Mouse (Mus musculus): ENCODE measurements at regions not wholly inside any gene's neighbourhood (a gene's known extent, or its start where the extent isn't known, plus 50 kb on each side); places are given as distances from the start of the nearest gene placed in this dataset.

- H3K27me3 ChIP-seq (ENCODE audit: control insufficient read depth, insufficient read depth, low read depth, low read length): no peaks in the 10 kb centered on the region
- peaks cover 5% of the 10 kb centered on the region; the same call in 1 of the 2 replicates for H3K4me1 ChIP-seq (ENCODE audit: control insufficient read depth, insufficient read depth, low read length)
- H3K9me3 ChIP-seq (replicated peaks; ENCODE audit: control insufficient read depth, low read length, poor library complexity, severe bottlenecking): no peaks in the 10 kb centered on the region
- ATAC-seq: peak; percentile 36; the same call in 1 of the 2 replicates
- 20% methylated on average over 4 of the region's 4 CpGs for WGBS
- H3K9ac ChIP-seq (ENCODE audit: low read depth, low read length): no peak overlapping the region
- no peak overlapping the region for H3K27ac ChIP-seq (ENCODE audit: low read length)
- H3K36me3 ChIP-seq (ENCODE audit: control insufficient read depth, insufficient read depth, low read length): no peaks in the 10 kb centered on the region
- no peak overlapping the region for H3K4me2 ChIP-seq (ENCODE audit: low read length)
- no peak overlapping the region for H3K4me3 ChIP-seq (ENCODE audit: low read depth, low read length)
Measured at GRCm38 (mm10) chr19:51977236-51977961, 286.7 kb upstream of the Ins1 start.

GRCm38 (mm10) chr19:51997161-51997560 lies 266.9 kb upstream of the Ins1 start:
- H3K36me3 ChIP-seq (ENCODE audit: control insufficient read depth, insufficient read depth, low read length): no peaks in the 10 kb centered on the region
- ATAC-seq: no peak
- no peaks in the 10 kb centered on the region for H3K9me3 ChIP-seq (replicated peaks; ENCODE audit: control insufficient read depth, low read length, poor library complexity, severe bottlenecking)
- H3K4me2 ChIP-seq (ENCODE audit: low read length): no peak overlapping the region
- no peak overlapping the region for H3K27ac ChIP-seq (ENCODE audit: low read length)
- H3K27me3 ChIP-seq (ENCODE audit: control insufficient read depth, insufficient read depth, low read depth, low read length): no peaks in the 10 kb centered on the region
- H3K9ac ChIP-seq (ENCODE audit: low read depth, low read length): no peak overlapping the region
- no peak overlapping the region for H3K4me3 ChIP-seq (ENCODE audit: low read depth, low read length)
- no peaks in the 10 kb centered on the region for H3K4me1 ChIP-seq (ENCODE audit: control insufficient read depth, insufficient read depth, low read length)

Measured in midbrain, embryonic 16.5 days (tissue).